Mouse (Mus musculus): ENCODE results near the gene Dpf3. TPM values are rescaled to one million over a fixed set of nuclear protein-coding genes. Genes with fewer than 3 reads are reported as not detected.

The Dpf3 gene
- polyA plus RNA-seq, 1 experiment from 2014 or later = 4.2 TPM

DNA sequence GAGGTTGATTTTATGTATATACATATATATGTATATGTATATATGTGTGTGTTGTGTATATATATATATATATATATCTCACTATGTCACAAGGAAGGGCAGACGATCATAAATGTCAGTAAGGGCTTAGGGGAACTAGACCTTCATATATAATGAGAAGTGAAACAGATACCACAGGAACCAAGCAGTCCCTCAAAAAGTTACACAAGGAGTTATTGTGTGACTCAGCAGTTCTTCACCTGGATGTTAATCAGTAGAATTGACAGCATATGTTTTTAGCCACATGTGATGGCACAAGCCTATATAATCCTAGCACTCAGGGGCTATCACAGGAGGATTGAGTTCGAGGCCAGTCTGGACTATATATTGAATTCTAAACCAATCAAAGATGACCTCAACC, 49.5 kb downstream of the Dpf3 start:
- no peaks in the 10 kb centered on the region for H3K4me1 ChIP-seq (ENCODE audit: control insufficient read depth, insufficient read depth, low read length)
- H3K9ac ChIP-seq (ENCODE audit: low read length) = no peak overlapping the region
- H3K27me3 ChIP-seq (ENCODE audit: control insufficient read depth, insufficient read depth, low read length) = no peaks in the 10 kb centered on the region
- WGBS = 86% methylated on average over 2 of the region's 2 CpGs
- ATAC-seq (ENCODE audit: insufficient read depth, low FRiP score) = no peak
- H3K36me3 ChIP-seq (ENCODE audit: control insufficient read depth, insufficient read depth, low read length) = no peaks in the 10 kb centered on the region
- H3K9me3 ChIP-seq (replicated peaks; ENCODE audit: control insufficient read depth, low read length) = no peaks in the 10 kb centered on the region
- H3K27ac ChIP-seq (ENCODE audit: low read length) = no peak overlapping the region
- no peak overlapping the region for H3K4me3 ChIP-seq (replicated peaks; ENCODE audit: low read length)
- no peak overlapping the region for H3K4me2 ChIP-seq (ENCODE audit: low read depth, low read length)

DNA sequence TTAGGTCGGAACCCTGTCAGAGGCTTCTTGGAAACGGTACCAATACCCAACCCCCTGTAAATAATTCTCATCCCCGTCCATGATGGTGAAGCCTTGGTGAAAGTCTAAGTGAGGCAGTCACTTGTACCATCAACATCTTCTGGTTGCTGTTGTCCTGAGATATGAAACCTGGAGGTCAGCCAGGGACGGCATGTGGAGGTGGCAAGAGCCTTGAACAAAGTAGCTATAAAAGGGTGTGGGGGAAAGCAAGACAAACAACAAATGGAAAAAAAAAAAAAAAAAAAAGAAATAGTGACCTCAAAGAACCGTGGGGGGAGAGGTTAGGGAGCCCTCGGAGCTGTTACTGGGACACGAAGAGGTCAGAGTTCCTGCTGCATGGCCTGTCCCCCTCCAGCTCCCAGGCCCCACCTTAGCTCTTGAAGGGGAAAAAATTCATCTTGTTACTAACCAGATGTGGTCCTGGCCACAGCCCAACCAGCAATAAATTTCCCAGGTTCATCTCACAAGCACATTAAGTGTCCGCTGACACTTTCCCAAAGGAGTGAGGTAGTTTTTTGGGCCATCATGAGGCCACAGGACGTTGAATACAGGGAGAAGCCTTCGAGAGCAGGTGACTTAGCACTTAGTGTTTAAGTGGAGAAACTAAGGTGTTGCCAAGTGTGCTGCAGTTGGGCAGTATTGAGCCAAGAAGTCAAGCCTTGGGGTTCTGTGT, 53.4 kb downstream of the Dpf3 start:
- no peak overlapping the region for H3K4me3 ChIP-seq (replicated peaks; ENCODE audit: low read length)
- H3K27ac ChIP-seq (ENCODE audit: low read length) = no peak overlapping the region
- no peaks in the 10 kb centered on the region for H3K9me3 ChIP-seq (replicated peaks; ENCODE audit: control insufficient read depth, low read length)
- no peak overlapping the region for H3K4me2 ChIP-seq (ENCODE audit: low read depth, low read length)
- no peak overlapping the region for H3K9ac ChIP-seq (ENCODE audit: low read length)
- no peaks in the 10 kb centered on the region for H3K36me3 ChIP-seq (ENCODE audit: control insufficient read depth, insufficient read depth, low read length)
- no peaks in the 10 kb centered on the region for H3K4me1 ChIP-seq (ENCODE audit: control insufficient read depth, insufficient read depth, low read length)
- H3K27me3 ChIP-seq (ENCODE audit: control insufficient read depth, insufficient read depth, low read length) = no peaks in the 10 kb centered on the region
- WGBS = 39% methylated on average over 10 of the region's 10 CpGs
- no peak for ATAC-seq (ENCODE audit: insufficient read depth, low FRiP score)

DNA sequence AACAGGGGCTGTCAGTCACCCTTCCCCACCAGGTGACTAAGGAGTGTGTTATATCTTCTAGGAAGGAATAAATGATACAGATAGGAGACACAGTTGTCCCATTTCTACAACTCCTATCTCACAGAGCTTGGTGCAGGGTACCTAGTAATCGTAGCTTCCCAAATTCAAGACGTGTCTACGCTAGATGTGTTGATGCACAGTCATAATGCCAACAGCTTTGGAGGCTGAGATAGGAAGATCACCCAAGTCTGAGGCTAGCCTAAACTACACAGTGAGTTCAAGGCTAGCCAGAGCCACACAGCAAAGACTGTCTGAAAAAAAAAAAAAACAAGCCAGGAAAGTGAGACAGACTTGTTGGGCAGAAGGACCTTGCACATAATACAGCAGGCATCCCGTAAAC, 54.1 kb downstream of the Dpf3 start:
- 96% methylated on average over 4 of the region's 4 CpGs for WGBS
- Histone ChIP-seq H3K4me3 (replicated peaks; ENCODE audit: low read length) (no peak overlapping the region), H3K36me3 (ENCODE audit: control insufficient read depth, insufficient read depth, low read length) (no peaks in the 10 kb centered on the region), H3K4me2 (ENCODE audit: low read depth, low read length) (no peak overlapping the region), H3K9me3 (replicated peaks; ENCODE audit: control insufficient read depth, low read length) (no peaks in the 10 kb centered on the region), H3K4me1 (ENCODE audit: control insufficient read depth, insufficient read depth, low read length) (no peaks in the 10 kb centered on the region), H3K27me3 (ENCODE audit: control insufficient read depth, insufficient read depth, low read length) (no peaks in the 10 kb centered on the region), H3K27ac (ENCODE audit: low read length) (no peak overlapping the region), H3K9ac (ENCODE audit: low read length) (no peak overlapping the region)
- no peak for ATAC-seq (ENCODE audit: insufficient read depth, low FRiP score)

DNA sequence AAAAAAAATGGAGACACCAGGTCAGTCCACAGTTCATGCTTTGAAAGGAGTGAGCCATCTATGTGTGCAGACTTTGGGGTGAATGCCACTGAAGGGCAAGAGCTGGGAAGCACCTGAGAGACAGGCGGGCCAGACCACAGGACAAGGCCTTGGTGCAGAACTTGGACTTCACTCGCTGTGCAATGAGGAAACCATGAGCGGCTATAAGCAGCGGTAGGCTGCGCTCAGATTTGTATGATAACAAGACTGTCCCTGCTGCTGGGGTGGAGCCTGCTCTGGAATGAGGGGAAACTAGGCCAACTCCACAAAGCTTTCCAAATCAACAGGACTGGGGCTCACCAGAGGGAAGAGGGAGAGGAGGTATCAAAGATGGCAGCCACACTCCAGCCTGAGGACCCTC, 57.3 kb downstream of the Dpf3 start:
- H3K9ac ChIP-seq (ENCODE audit: low read length) = no peak overlapping the region
- no peaks in the 10 kb centered on the region for H3K27me3 ChIP-seq (ENCODE audit: control insufficient read depth, insufficient read depth, low read length)
- no peaks in the 10 kb centered on the region for H3K4me1 ChIP-seq (ENCODE audit: control insufficient read depth, insufficient read depth, low read length)
- no peaks in the 10 kb centered on the region for H3K9me3 ChIP-seq (replicated peaks; ENCODE audit: control insufficient read depth, low read length)
- H3K27ac ChIP-seq (ENCODE audit: low read length) = no peak overlapping the region
- no peak overlapping the region for H3K4me3 ChIP-seq (replicated peaks; ENCODE audit: low read length)
- H3K4me2 ChIP-seq (ENCODE audit: low read depth, low read length) = no peak overlapping the region
- ATAC-seq (ENCODE audit: insufficient read depth, low FRiP score) = no peak
- no peaks in the 10 kb centered on the region for H3K36me3 ChIP-seq (ENCODE audit: control insufficient read depth, insufficient read depth, low read length)
- WGBS = 95% methylated on average over 5 of the region's 5 CpGs

DNA sequence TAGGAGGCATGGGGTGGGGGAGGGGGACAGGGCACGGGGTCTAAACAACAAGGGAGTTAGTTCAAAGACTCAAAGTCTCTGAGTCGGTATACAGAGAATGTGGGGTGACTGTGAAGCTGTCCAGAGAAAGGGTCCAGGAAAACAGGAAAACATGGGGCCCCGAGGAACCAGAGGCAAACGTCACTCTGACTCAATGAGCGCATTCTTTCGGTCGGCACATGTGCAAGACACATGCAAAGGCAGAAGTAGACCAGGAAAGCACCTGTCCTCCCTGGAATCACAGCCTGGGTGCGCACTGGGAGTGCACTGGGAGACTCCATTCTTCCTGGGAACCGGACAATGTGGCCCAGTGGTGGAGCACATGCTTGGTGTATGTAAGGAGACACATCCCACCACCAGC, 59.5 kb downstream of the Dpf3 start:
- H3K27ac ChIP-seq (ENCODE audit: low read length) = no peak overlapping the region
- H3K27me3 ChIP-seq (ENCODE audit: control insufficient read depth, insufficient read depth, low read length) = no peaks in the 10 kb centered on the region
- no peaks in the 10 kb centered on the region for H3K9me3 ChIP-seq (replicated peaks; ENCODE audit: control insufficient read depth, low read length)
- no peak overlapping the region for H3K9ac ChIP-seq (ENCODE audit: low read length)
- H3K36me3 ChIP-seq (ENCODE audit: control insufficient read depth, insufficient read depth, low read length) = no peaks in the 10 kb centered on the region
- H3K4me2 ChIP-seq (ENCODE audit: low read depth, low read length) = no peak overlapping the region
- no peaks in the 10 kb centered on the region for H3K4me1 ChIP-seq (ENCODE audit: control insufficient read depth, insufficient read depth, low read length)
- 40% methylated on average over 9 of the region's 9 CpGs for WGBS
- no peak overlapping the region for H3K4me3 ChIP-seq (replicated peaks; ENCODE audit: low read length)
- ATAC-seq (ENCODE audit: insufficient read depth, low FRiP score) = no peak

DNA sequence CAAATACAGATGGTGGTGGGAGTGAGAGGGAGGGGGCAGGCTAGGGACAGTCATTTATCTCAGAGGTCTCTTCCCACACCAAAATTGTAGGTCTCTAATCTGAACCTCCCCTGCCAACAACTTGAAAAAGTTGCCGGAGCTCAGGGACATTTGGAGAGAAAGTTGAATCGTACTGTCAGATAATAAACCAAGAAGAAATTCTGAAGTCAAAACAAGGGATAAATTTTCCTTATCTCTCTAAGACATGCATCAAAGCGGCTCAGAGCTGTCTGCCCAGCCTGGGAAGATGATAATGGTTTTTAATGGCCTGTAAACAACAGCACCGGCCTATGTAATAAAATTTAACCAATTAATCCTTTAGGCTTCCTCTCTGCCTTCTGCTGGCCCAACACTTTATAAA, 59.9 kb downstream of the Dpf3 start:
- Histone ChIP-seq H3K4me2 (ENCODE audit: low read depth, low read length) (no peak overlapping the region), H3K9ac (ENCODE audit: low read length) (no peak overlapping the region), H3K4me1 (ENCODE audit: control insufficient read depth, insufficient read depth, low read length) (no peaks in the 10 kb centered on the region), H3K4me3 (replicated peaks; ENCODE audit: low read length) (no peak overlapping the region), H3K27ac (ENCODE audit: low read length) (no peak overlapping the region), H3K36me3 (ENCODE audit: control insufficient read depth, insufficient read depth, low read length) (no peaks in the 10 kb centered on the region), H3K27me3 (ENCODE audit: control insufficient read depth, insufficient read depth, low read length) (no peaks in the 10 kb centered on the region), H3K9me3 (replicated peaks; ENCODE audit: control insufficient read depth, low read length) (no peaks in the 10 kb centered on the region)
- 31% methylated on average over 4 of the region's 4 CpGs for WGBS
- ATAC-seq (ENCODE audit: insufficient read depth, low FRiP score) = no peak

DNA sequence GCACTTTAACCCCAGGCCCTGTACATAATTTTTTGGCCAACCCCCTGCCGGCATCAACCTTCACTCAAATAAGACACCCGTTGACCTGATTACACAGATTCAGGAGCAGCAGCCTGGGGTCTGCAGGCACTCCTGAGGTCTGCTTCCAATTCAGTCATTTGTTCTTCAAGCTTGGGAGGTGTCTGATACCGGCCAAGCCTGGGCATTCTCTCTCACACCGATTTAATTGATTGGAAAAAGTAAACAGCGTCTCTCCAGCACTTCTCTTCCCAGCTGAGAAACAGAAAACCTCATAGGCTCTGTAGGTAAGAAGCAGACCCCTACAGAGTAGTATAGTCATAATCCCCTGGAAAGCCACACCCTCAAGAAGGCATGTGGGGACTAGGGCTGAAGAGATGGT, 61.2 kb downstream of the Dpf3 start:
- no peaks in the 10 kb centered on the region for H3K9me3 ChIP-seq (replicated peaks; ENCODE audit: control insufficient read depth, low read length)
- H3K4me3 ChIP-seq (replicated peaks; ENCODE audit: low read length) = no peak overlapping the region
- no peak overlapping the region for H3K27ac ChIP-seq (ENCODE audit: low read length)
- H3K9ac ChIP-seq (ENCODE audit: low read length) = no peak overlapping the region
- no peak for ATAC-seq (ENCODE audit: insufficient read depth, low FRiP score)
- H3K4me2 ChIP-seq (ENCODE audit: low read depth, low read length) = no peak overlapping the region
- no peaks in the 10 kb centered on the region for H3K27me3 ChIP-seq (ENCODE audit: control insufficient read depth, insufficient read depth, low read length)
- 49% methylated on average over 5 of the region's 5 CpGs for WGBS
- H3K4me1 ChIP-seq (ENCODE audit: control insufficient read depth, insufficient read depth, low read length) = no peaks in the 10 kb centered on the region
- no peaks in the 10 kb centered on the region for H3K36me3 ChIP-seq (ENCODE audit: control insufficient read depth, insufficient read depth, low read length)

DNA sequence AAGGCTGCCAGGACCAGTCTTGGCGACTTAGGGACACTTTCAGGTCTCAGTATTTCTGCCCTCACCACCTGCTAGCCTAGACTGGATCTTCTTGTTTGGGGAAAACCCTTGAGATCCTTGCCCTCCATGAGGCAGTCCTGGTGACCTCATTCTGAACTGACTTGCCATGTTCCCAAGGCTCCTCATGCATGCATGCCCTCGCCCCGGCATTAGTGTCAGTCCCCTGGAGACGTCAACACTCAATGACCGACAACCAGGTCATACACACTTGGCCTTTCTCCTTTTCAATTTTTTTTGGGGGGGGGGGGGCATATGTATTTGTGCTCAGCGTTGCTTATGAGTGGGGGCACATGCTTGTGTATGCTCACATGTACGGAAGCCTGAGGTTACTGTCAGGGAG, 61.8 kb downstream of the Dpf3 start:
- Histone ChIP-seq H3K27ac (ENCODE audit: low read length) (no peak overlapping the region), H3K9ac (ENCODE audit: low read length) (no peak overlapping the region), H3K9me3 (replicated peaks; ENCODE audit: control insufficient read depth, low read length) (no peaks in the 10 kb centered on the region), H3K4me2 (ENCODE audit: low read depth, low read length) (no peak overlapping the region), H3K4me1 (ENCODE audit: control insufficient read depth, insufficient read depth, low read length) (no peaks in the 10 kb centered on the region), H3K4me3 (replicated peaks; ENCODE audit: low read length) (no peak overlapping the region), H3K27me3 (ENCODE audit: control insufficient read depth, insufficient read depth, low read length) (no peaks in the 10 kb centered on the region), H3K36me3 (ENCODE audit: control insufficient read depth, insufficient read depth, low read length) (no peaks in the 10 kb centered on the region)
- 73% methylated on average over 7 of the region's 7 CpGs for WGBS
- ATAC-seq (ENCODE audit: insufficient read depth, low FRiP score) = no peak

DNA sequence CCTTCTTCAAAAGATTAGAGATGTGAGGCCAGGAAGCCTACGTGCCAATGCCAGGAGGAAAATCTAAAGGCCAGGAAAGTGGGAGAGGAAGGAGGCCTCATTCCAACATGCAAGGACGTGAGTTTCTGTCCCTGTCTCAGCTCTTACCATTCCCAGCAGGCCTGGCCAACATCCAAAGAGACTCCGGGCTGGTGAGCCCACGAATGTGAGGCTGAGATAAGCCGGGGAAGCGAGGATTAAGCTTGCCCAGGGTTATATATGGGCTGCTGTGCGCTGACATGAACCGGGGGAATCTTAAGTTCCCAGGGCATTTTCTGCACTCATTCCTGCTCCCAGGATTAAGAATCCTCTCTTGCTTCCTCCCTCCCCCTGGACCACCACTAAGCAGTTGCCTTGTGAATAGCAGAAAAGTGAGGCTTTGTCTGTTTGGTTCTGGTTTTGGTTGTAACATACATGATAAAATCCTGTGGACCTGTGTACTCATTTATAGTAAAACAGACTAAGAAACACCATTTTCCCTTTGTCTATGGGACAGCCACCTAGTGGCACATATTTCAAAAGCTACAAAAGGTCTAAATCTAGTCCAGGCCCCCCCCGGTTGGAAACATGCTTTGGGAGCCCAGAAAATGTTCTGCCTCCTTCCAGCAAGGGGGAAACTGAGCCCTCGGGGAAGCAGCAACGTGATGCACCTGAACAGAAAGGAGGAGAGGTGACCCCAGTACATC, 62.6 kb downstream of the Dpf3 start:
- no peak for ATAC-seq (ENCODE audit: insufficient read depth, low FRiP score)
- H3K27me3 ChIP-seq (ENCODE audit: control insufficient read depth, insufficient read depth, low read length) = no peaks in the 10 kb centered on the region
- no peak overlapping the region for H3K27ac ChIP-seq (ENCODE audit: low read length)
- H3K4me1 ChIP-seq (ENCODE audit: control insufficient read depth, insufficient read depth, low read length) = no peaks in the 10 kb centered on the region
- WGBS = 53% methylated on average over 11 of the region's 11 CpGs
- no peaks in the 10 kb centered on the region for H3K9me3 ChIP-seq (replicated peaks; ENCODE audit: control insufficient read depth, low read length)
- H3K4me2 ChIP-seq (ENCODE audit: low read depth, low read length) = no peak overlapping the region
- H3K36me3 ChIP-seq (ENCODE audit: control insufficient read depth, insufficient read depth, low read length) = no peaks in the 10 kb centered on the region
- no peak overlapping the region for H3K4me3 ChIP-seq (replicated peaks; ENCODE audit: low read length)
- no peak overlapping the region for H3K9ac ChIP-seq (ENCODE audit: low read length)

Measured in stomach, embryonic 16.5 days (tissue).